Mouse (Mus musculus) heart, adult 9 months (tissue): ENCODE data around the gene Tmem95.
"Not testable (repeated sequence)": the region's sequence is repeated elsewhere in the genome, so short reads cannot be mapped to it uniquely, and the experiment has no call there.

Experiments
- DNase-seq, 2 experiments: peaks; one replicate each; pipeline ENCODE4 v3.0.0; 2022; ENCODE audit warnings: low spot score in 2 of 2

Tmem95 gene

GRCm38 (mm10) chr11:69877878-69878277 is at the start of gene Tmem95:
Gene Tmem95 (minus strand): TSS chr11:69878018.
- DNase-seq: no peak

GRCm38 (mm10) chr11:69927501-69927900 is 49.7 kb upstream of the Tmem95 start:
- no peak for DNase-seq

GRCm38 (mm10) chr11:69922796-69923195 is 45.0 kb upstream of the Tmem95 start:
- no peak for DNase-seq

- no peak for DNase-seq
Measured at GRCm38 (mm10) chr11:69922012-69922756, 44.4 kb upstream of the Tmem95 start.

- peak; percentile 100 for DNase-seq
Measured at GRCm38 (mm10) chr11:69921114-69922011, 43.5 kb upstream of the Tmem95 start, which contains the start of gene Eif5a. Gene Eif5a (minus strand): TSS chr11:69921958.

GRCm38 (mm10) chr11:69920266-69921031 is 42.6 kb upstream of the Tmem95 start:
- DNase-seq: peak; percentile 53 to 54

GRCm38 (mm10) chr11:69919661-69920265 is 41.9 kb upstream of the Tmem95 start:
- peak; percentile 84 to 85 for DNase-seq

- DNase-seq: no peak
Measured at GRCm38 (mm10) chr11:69919053-69919452, 41.2 kb upstream of the Tmem95 start.

- DNase-seq: no peak
Measured at GRCm38 (mm10) chr11:69918118-69918517, 40.3 kb upstream of the Tmem95 start.

- DNase-seq: no peak
Measured at GRCm38 (mm10) chr11:69917379-69917948, 39.6 kb upstream of the Tmem95 start.

GRCm38 (mm10) chr11:69916652-69917378 is 39.0 kb upstream of the Tmem95 start:
- not testable (repeated sequence) for DNase-seq

GRCm38 (mm10) chr11:69915667-69916627 is 38.1 kb upstream of the Tmem95 start:
- DNase-seq: no peak

GRCm38 (mm10) chr11:69914917-69915430 is 37.2 kb upstream of the Tmem95 start:
- DNase-seq: no peak

- DNase-seq: no peak
Measured at GRCm38 (mm10) chr11:69914372-69914764, 36.5 kb upstream of the Tmem95 start.

GRCm38 (mm10) chr11:69913554-69914371 is 35.9 kb upstream of the Tmem95 start, which contains the start of gene Gps2:
Gene Gps2 (plus strand): TSS chr11:69913888.
- DNase-seq: peak; percentile 91 to 93

- DNase-seq: no peak
Measured at GRCm38 (mm10) chr11:69912716-69913530, 35.1 kb upstream of the Tmem95 start.

- no peak for DNase-seq
Measured at GRCm38 (mm10) chr11:69911701-69912100, 33.9 kb upstream of the Tmem95 start.
